Mouse (Mus musculus) lung, postnatal 0 days (tissue): ENCODE data around the gene Gm4869. TPM values are rescaled to one million over a fixed set of nuclear protein-coding genes. Genes with fewer than 3 reads are reported as not detected.
"Not testable (repeated sequence)": the region's sequence is repeated elsewhere in the genome, so short reads cannot be mapped to it uniquely, and the experiment has no call there.

Experiments
- ATAC-seq: fragments of 200-750 bp; cut with Nextera tagmentation; 2 replicates; pipeline ENCODE4 v1.8.0; 2017; ENCODE audit warnings: moderate library complexity
- DNase-seq: peaks from one replicate; pipeline ENCODE4 v3.0.0-alpha.2; 2016; ENCODE audit warnings: low spot score
- H3K27ac ChIP-seq: fragments of 300-500 bp; sonication (generic); 2 replicates; pipeline ENCODE4 v1.5.1; 2014; ENCODE audit warnings: antibody characterized with exemption, mild to moderate bottlenecking, low read length, mixed read lengths
- H3K27me3 ChIP-seq: fragments of 300-500 bp; sonication (generic); replicated peaks from 2 replicates; pipeline ENCODE4 v1.6.1; 2014; ENCODE audit warnings: low read length, mixed read lengths; ENCODE audit not compliant: insufficient read depth
- H3K36me3 ChIP-seq: fragments of 300-500 bp; sonication (generic); 2 replicates; pipeline ENCODE4 v1.6.1; 2014; ENCODE audit warnings: low read length, mixed read lengths; ENCODE audit not compliant: insufficient read depth
- H3K4me1 ChIP-seq: fragments of 300-500 bp; sonication (generic); 2 replicates; pipeline ENCODE4 v1.6.1; 2014; ENCODE audit warnings: antibody characterized with exemption, low read depth, low read length, mixed read lengths; ENCODE audit not compliant: insufficient read depth
- H3K4me2 ChIP-seq: fragments of 300-500 bp; sonication (generic); replicated peaks from 2 replicates; pipeline ENCODE4 v1.6.1; 2014; ENCODE audit warnings: low read depth, mild to moderate bottlenecking, low read length, moderate library complexity, mixed read lengths
- H3K4me3 ChIP-seq: fragments of 300-500 bp; sonication (generic); 2 replicates; pipeline ENCODE4 v1.5.1; 2014; ENCODE audit warnings: low read depth, low read length
- H3K9ac ChIP-seq: fragments of 300-500 bp; sonication (generic); replicated peaks from 2 replicates; pipeline ENCODE4 v1.6.1; 2014; ENCODE audit warnings: low read depth, mild to moderate bottlenecking
- H3K9me3 ChIP-seq: fragments of 300-500 bp; sonication (generic); 2 replicates; pipeline ENCODE4 v1.6.1; 2016; ENCODE audit warnings: low read length, mixed read lengths
- CTCF ChIP-seq: IDR thresholded peaks from 2 replicates; pipeline ENCODE4 v1.5.1; 2016; ENCODE audit warnings: antibody characterized with exemption, mild to moderate bottlenecking
- EP300 ChIP-seq: IDR thresholded peaks from 2 replicates; pipeline ENCODE4 v1.6.1; 2016; ENCODE audit warnings: antibody characterized with exemption, mild to moderate bottlenecking, control low read depth
- WGBS: fragments of 180-500 bp; shearing (Covaris S2); extraction: QIAGEN DNeasy Blood & Tissue Kit; methylation state at CpG from one replicate; pipeline ENCODE4 v1.1.7; 2014; 5-methylcytosine and 5-hydroxymethylcytosine counted together
- polyA plus RNA-seq: library from polyadenylated mRNA; unstranded; fragments of >200 nt; fragmentation: Nextera tagmentation; extraction: Ambion mirVana; gene quantifications from 2 replicates; pipeline ENCODE4 v1.2.1, GENCODE M21; 2015

Gm4869 gene
- polyA plus RNA-seq, 1 experiment from 2014 or later: not detected

DNA sequence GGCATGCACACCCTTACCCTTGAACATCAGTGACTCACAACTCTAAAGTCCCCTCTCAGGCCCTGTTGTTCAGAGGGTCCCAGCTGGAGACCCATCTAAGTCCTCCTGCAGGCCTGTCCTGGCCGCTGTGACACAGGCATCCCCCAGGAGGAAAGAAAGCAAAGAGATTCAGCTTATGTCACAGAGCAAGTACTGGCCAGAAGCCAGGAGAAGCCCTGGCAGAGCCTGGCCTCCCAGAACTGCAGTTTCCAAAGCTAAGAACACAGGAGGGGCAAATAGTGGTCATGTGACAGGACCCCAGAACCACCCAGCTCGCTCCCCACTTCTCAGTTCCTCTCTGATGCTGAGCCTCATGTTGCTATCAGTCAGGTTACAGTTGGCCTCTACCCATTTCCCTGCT, 10.0 kb downstream of the Gm4869 start:
- TF ChIP-seq EP300 (no peak), CTCF (no peak)
- H3K9me3 ChIP-seq: no peaks in the 10 kb centered on the region
- H3K36me3 ChIP-seq: no peaks in the 10 kb centered on the region
- no peak overlapping the region for H3K9ac ChIP-seq
- H3K4me1 ChIP-seq: no peaks in the 10 kb centered on the region
- no peak overlapping the region for H3K27ac ChIP-seq
- H3K4me3 ChIP-seq: no peak overlapping the region
- no peak overlapping the region for H3K4me2 ChIP-seq
- 27% methylated on average over 2 of the region's 2 CpGs for WGBS
- no peaks in the 10 kb centered on the region for H3K27me3 ChIP-seq
- ATAC-seq (no peak), DNase-seq (no peak)

DNA sequence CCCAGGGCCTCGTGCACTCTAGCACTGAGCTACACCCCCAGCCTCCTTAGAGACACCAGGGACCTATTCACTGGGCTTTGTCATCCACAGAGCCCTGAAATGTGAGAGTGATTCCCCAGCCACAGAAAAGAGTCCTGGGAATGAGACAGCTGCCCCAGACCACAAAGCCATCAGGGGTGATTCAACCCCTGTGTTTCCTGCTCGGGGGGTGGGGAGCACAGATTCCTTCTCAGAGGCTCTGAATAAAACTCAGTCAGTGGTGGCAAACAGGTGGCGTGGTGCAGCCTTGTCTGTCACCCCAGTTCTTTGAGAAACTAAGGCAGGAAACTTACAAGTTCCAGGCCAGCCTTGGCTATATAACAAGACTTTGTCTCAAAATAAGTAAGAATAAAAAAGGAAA, 16.0 kb downstream of the Gm4869 start:
- no peak overlapping the region for H3K27ac ChIP-seq
- TF ChIP-seq CTCF (no peak), EP300 (no peak)
- H3K36me3 ChIP-seq: no peaks in the 10 kb centered on the region
- no peaks in the 10 kb centered on the region for H3K9me3 ChIP-seq
- H3K9ac ChIP-seq: no peak overlapping the region
- 74% methylated on average over 3 of the region's 3 CpGs for WGBS
- H3K4me3 ChIP-seq: no peak overlapping the region
- H3K4me2 ChIP-seq: no peak overlapping the region
- ATAC-seq: no peak
- DNase-seq: no peak
- no peaks in the 10 kb centered on the region for H3K27me3 ChIP-seq
- no peaks in the 10 kb centered on the region for H3K4me1 ChIP-seq

DNA sequence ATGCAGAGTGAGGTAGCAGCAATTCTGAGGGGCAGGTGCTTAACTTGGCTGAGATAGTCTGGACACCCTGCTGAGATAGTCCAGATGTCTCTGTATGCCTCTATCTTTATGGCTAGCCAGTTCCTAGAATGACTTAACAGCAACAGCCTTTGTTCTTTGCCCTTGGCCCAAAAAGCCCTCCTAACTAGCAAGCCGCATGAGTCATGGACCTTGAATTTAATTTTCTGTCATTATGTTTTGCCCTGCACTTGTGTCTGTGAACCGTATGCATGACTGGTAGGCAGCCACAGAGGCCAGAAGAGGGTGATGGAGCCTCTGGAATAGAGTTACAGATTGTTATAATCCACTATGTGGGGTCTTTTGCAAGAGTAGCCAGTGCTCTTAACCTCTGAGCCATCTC, 17.7 kb downstream of the Gm4869 start:
- H3K27ac ChIP-seq, H3K27me3 ChIP-seq, H3K4me1 ChIP-seq, H3K9ac ChIP-seq, H3K9me3 ChIP-seq, ATAC-seq, H3K4me2 ChIP-seq, H3K4me3 ChIP-seq, H3K36me3 ChIP-seq, DNase-seq: not testable (repeated sequence)
- WGBS: 75% methylated on average over 2 of the region's 2 CpGs

DNA sequence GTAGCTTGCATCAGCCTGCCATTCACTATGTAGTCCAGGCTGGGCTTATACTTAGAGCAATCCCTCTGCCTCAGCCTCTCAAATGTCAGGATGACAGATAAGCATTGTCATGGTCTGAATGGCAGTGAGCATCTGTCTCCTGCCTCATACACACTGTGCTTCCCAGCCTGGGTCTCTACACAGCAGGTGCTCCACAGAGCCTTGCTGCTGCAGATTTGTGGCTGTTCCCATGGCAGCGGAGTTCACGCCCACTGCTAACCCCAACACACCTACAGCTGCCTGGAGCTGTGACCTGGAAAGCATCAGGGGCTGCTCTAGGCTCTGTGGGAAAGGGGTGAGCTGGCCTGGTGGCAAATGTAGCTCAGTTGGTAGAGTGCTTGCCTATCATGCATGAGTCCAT, 19.5 kb downstream of the Gm4869 start:
- H3K4me1 ChIP-seq: no peaks in the 10 kb centered on the region
- no peaks in the 10 kb centered on the region for H3K27me3 ChIP-seq
- H3K27ac ChIP-seq: no peak overlapping the region
- DNase-seq (no peak), ATAC-seq (no peak)
- no peaks in the 10 kb centered on the region for H3K9me3 ChIP-seq
- H3K4me2 ChIP-seq: no peak overlapping the region
- H3K4me3 ChIP-seq: no peak overlapping the region
- no peaks in the 10 kb centered on the region for H3K36me3 ChIP-seq
- WGBS: 85% methylated on average over 2 of the region's 2 CpGs
- TF ChIP-seq CTCF (no peak), EP300 (no peak)
- H3K9ac ChIP-seq: no peak overlapping the region

DNA sequence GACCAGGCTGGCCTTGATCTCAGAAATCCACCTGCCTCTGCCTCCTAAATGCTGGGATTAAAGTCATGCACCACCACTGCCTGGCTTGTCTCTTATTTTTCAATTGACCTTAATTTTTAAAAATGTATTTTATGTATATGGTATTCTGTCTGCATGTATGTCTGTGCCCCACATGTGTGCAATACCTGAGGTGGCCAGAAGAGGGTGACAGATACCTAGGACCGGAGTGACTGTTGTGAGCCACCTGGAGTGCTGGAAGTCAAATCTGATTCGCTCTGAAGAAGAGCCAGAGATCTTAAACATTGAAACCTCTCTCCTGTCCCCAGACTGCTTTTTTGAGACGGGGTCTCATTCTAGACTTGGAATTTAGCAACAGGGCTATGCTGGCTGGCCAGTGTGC, 26.9 kb downstream of the Gm4869 start:
- H3K27me3 ChIP-seq: no peaks in the 10 kb centered on the region
- no peak overlapping the region for H3K9ac ChIP-seq
- ATAC-seq (no peak), DNase-seq (no peak)
- H3K27ac ChIP-seq: no peak overlapping the region
- TF ChIP-seq CTCF: peak; percentile 58
- no peak for TF ChIP-seq EP300
- no peak overlapping the region for H3K4me3 ChIP-seq
- no peaks in the 10 kb centered on the region for H3K36me3 ChIP-seq
- H3K4me2 ChIP-seq: no peak overlapping the region
- no peaks in the 10 kb centered on the region for H3K4me1 ChIP-seq
- no peaks in the 10 kb centered on the region for H3K9me3 ChIP-seq
- WGBS: 81% methylated on average over 3 of the region's 3 CpGs

DNA sequence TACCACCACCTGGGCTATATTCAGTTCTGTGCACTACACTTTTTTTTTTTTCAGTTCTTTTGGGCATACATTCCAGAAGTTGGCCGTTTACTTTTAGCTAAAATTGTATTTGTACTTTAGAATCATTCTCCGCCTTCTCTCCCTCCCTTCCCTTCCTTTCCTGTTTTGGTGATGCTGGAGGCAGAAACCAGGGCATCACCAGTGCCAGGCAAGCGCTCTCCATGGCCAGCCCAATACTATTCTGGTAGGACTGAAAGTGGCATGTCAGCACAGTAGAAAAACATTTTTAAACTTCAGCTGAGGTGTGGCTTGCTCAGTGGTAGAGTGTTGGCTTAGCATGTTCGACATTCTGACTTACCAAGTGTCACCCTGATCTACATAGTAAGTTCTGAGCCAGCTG, 36.0 kb downstream of the Gm4869 start:
- Histone ChIP-seq H3K27ac (no peak overlapping the region), H3K4me1 (no peaks in the 10 kb centered on the region), H3K36me3 (no peaks in the 10 kb centered on the region), H3K4me3 (no peak overlapping the region), H3K9me3 (no peaks in the 10 kb centered on the region), H3K27me3 (no peaks in the 10 kb centered on the region), H3K9ac (no peak overlapping the region), H3K4me2 (no peak overlapping the region)
- no peak for TF ChIP-seq EP300
- TF ChIP-seq CTCF: no peak
- ATAC-seq: no peak
- WGBS: 56% methylated on average over 4 of the region's 4 CpGs
- DNase-seq: no peak

DNA sequence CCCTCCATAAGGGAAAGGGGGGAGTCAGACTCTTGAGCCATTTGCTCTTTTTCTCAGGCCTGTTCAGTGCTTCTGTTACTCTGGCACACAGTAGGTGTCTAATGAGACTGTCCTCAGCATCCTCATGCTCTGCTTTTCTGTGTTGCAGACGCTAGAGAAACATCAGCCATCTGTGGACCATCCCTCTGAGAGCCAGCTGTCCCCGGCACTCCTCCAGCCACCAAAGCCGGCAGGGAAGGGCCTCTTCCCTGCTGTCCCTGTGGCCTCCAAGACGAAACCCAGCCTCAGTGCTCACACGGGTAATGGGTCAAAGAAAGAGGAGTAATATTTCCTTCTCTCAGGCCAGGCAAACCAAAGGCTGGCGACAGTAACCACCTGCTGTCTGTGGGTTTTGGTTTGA, 45.7 kb downstream of the Gm4869 start:
- Histone ChIP-seq H3K4me1 (no peaks in the 10 kb centered on the region), H3K9ac (no peak overlapping the region), H3K36me3 (no peaks in the 10 kb centered on the region), H3K4me3 (no peak overlapping the region), H3K27me3 (no peaks in the 10 kb centered on the region), H3K27ac (no peak overlapping the region), H3K4me2 (no peak overlapping the region), H3K9me3 (no peaks in the 10 kb centered on the region)
- no peak for DNase-seq
- 59% methylated on average over 6 of the region's 6 CpGs for WGBS
- ATAC-seq: no peak
- TF ChIP-seq EP300: no peak
- TF ChIP-seq CTCF: no peak
